Mouse (Mus musculus) right cerebral cortex, postnatal 36 days (tissue): ENCODE measurements at regions not wholly inside any gene's neighbourhood (a gene's known extent, or its start where the extent isn't known, plus 50 kb on each side); places are given as distances from the start of the nearest gene placed in this dataset.

Experiments
- DNase-seq, 2 experiments: peaks; one replicate each; pipeline ENCODE4 v3.0.0; 2022; ENCODE audit warnings: low spot score in 2 of 2, mixed read lengths in 1 of 2

GRCm38 (mm10) chr11:41533009-41533408 lies 467.6 kb downstream of the Gabrg2 start:
- no peak for DNase-seq

GRCm38 (mm10) chr11:41531971-41532896 lies 468.4 kb downstream of the Gabrg2 start:
- no peak for DNase-seq

- no peak for DNase-seq
These were observed 475.7 kb downstream of the Gabrg2 start for GRCm38 (mm10) chr11:41524979-41525378.

- DNase-seq: peak; percentile 23 to 60
These were observed 507.4 kb downstream of the Gabrg2 start for GRCm38 (mm10) chr11:41493277-41493676.

GRCm38 (mm10) chr11:41491966-41492365 lies 508.7 kb downstream of the Gabrg2 start:
- DNase-seq: peak; percentile 3 to 40

- DNase-seq: peak; percentile 22 to 58
These were observed 509.4 kb downstream of the Gabrg2 start for GRCm38 (mm10) chr11:41491279-41491678.

- DNase-seq: no peak
These were observed 516.8 kb downstream of the Gabrg2 start for GRCm38 (mm10) chr11:41483881-41484280.

- DNase-seq: no peak
These were observed 529.6 kb downstream of the Gabrg2 start for GRCm38 (mm10) chr11:41470938-41471633.

GRCm38 (mm10) chr11:41467330-41467729 lies 533.3 kb downstream of the Gabrg2 start:
- DNase-seq: no peak

- DNase-seq: no peak
These were observed 566.8 kb downstream of the Gabrg2 start for GRCm38 (mm10) chr11:41433846-41434245.

GRCm38 (mm10) chr11:41425592-41425991 lies 575.1 kb downstream of the Gabrg2 start:
- DNase-seq: no peak
